In genomic region chr12:105718616-105719015, GRCm38 (mm10) we compare ENCODE assay signal across 8 mouse cellular contexts. TPM values are rescaled to one million over a fixed set of nuclear protein-coding genes. Genes with fewer than 3 reads are reported as not detected.
A peak's percentile ranks its signal among the peaks of the same experiment; 100 is the strongest.
DNase-seq lines count a peak whose midpoint lies in the region; ATAC-seq and TF ChIP-seq lines count a peak whose summit lies in the region.

No protein-coding gene starts in this region.

- no peak overlapping the region for H3K4me3 ChIP-seq in lung, adult 2 months (replicated peaks; ENCODE audit: extremely low read depth, low read depth, low read length)
- no peak overlapping the region for H3K4me3 ChIP-seq in embryonic facial prominence, embryonic 15.5 days (replicated peaks)
- no peak overlapping the region for H3K4me3 ChIP-seq in kidney, embryonic 14.5 days (ENCODE audit: low read length)
- peak overlapping the region; percentile 37 for H3K4me3 ChIP-seq in liver, embryonic 12.5 days
- H3K4me3 ChIP-seq in stomach, embryonic 15.5 days (replicated peaks), result no peak overlapping the region

- H3K27ac ChIP-seq in embryonic facial prominence, embryonic 15.5 days (replicated peaks), result no peak overlapping the region
- no peak overlapping the region for H3K27ac ChIP-seq in kidney, embryonic 14.5 days (ENCODE audit: low read depth, low read length)
- no peak overlapping the region for H3K27ac ChIP-seq in liver, embryonic 12.5 days
- no peak overlapping the region for H3K27ac ChIP-seq in stomach, embryonic 15.5 days

- H3K9me3 ChIP-seq in embryonic facial prominence, embryonic 15.5 days (replicated peaks), result no peaks in the 10 kb centered on the region
- no peaks in the 10 kb centered on the region for H3K9me3 ChIP-seq in kidney, embryonic 14.5 days (ENCODE audit: control insufficient read depth, low read length)
- no peaks in the 10 kb centered on the region for H3K9me3 ChIP-seq in liver, embryonic 12.5 days (replicated peaks)
- no peaks in the 10 kb centered on the region for H3K9me3 ChIP-seq in stomach, embryonic 15.5 days

- ATAC-seq in embryonic facial prominence, embryonic 15.5 days (ENCODE audit: insufficient number of reproducible peaks, low FRiP score, low TSS enrichment, low read depth), result no peak
- no peak for ATAC-seq in kidney, embryonic 14.5 days (ENCODE audit: low FRiP score, low TSS enrichment)
- ATAC-seq in liver, embryonic 12.5 days, result peak; percentile 74
- ATAC-seq in stomach, embryonic 15.5 days (ENCODE audit: insufficient read depth, low FRiP score, low read depth), result no peak

- H3K36me3 ChIP-seq in embryonic facial prominence, embryonic 15.5 days, result no peaks in the 10 kb centered on the region
- no peaks in the 10 kb centered on the region for H3K36me3 ChIP-seq in kidney, embryonic 14.5 days (ENCODE audit: control insufficient read depth, insufficient read depth, low read length)
- no peaks in the 10 kb centered on the region for H3K36me3 ChIP-seq in liver, embryonic 12.5 days
- no peaks in the 10 kb centered on the region for H3K36me3 ChIP-seq in stomach, embryonic 15.5 days

- no peak for TF ChIP-seq POLR2A in lung, adult 2 months (IDR thresholded peaks at IDR 0.05; ENCODE audit: borderline replicate concordance, extremely low read depth, low read depth, low read length)

- H3K9ac ChIP-seq in embryonic facial prominence, embryonic 15.5 days, result no peak overlapping the region
- H3K9ac ChIP-seq in kidney, embryonic 14.5 days (ENCODE audit: low read depth, low read length), result no peak overlapping the region
- H3K9ac ChIP-seq in liver, embryonic 12.5 days, result peak overlapping the region; percentile 22
- no peak overlapping the region for H3K9ac ChIP-seq in stomach, embryonic 15.5 days

- 0 out of 2 replicates have a peak overlapping the region, but pooled peaks have one; percentile 4 for H3K4me2 ChIP-seq in embryonic facial prominence, embryonic 15.5 days (replicated peaks)
- 0 out of 2 replicates have a peak overlapping the region, but pooled peaks have one; percentile 1 for H3K4me2 ChIP-seq in kidney, embryonic 14.5 days (replicated peaks; ENCODE audit: low read depth, low read length)
- H3K4me2 ChIP-seq in liver, embryonic 12.5 days, result peak overlapping the region; percentile 55
- H3K4me2 ChIP-seq in stomach, embryonic 15.5 days, result peak overlapping the region; percentile 24

- no peaks in the 10 kb centered on the region for H3K27me3 ChIP-seq in embryonic facial prominence, embryonic 15.5 days
- no peaks in the 10 kb centered on the region for H3K27me3 ChIP-seq in kidney, embryonic 14.5 days (ENCODE audit: control insufficient read depth, insufficient read depth, low read length)
- H3K27me3 ChIP-seq in liver, embryonic 12.5 days (replicated peaks), result peaks cover 5% of the 10 kb centered on the region; the same call in 1 of the 2 replicates
- no peaks in the 10 kb centered on the region for H3K27me3 ChIP-seq in stomach, embryonic 15.5 days (replicated peaks)

- no peaks in the 10 kb centered on the region for H3K4me1 ChIP-seq in lung, adult 2 months (ENCODE audit: control insufficient read depth, insufficient read depth, low read length)
- H3K4me1 ChIP-seq in embryonic facial prominence, embryonic 15.5 days, result no peaks in the 10 kb centered on the region
- no peaks in the 10 kb centered on the region for H3K4me1 ChIP-seq in kidney, embryonic 14.5 days (ENCODE audit: control insufficient read depth, insufficient read depth, low read length)
- H3K4me1 ChIP-seq in liver, embryonic 12.5 days, result peaks cover 23% of the 10 kb centered on the region
- H3K4me1 ChIP-seq in stomach, embryonic 15.5 days, result no peaks in the 10 kb centered on the region

- no peak for TF ChIP-seq CTCF in lung, adult 2 months (IDR thresholded peaks at IDR 0.05; ENCODE audit: insufficient read depth, low read length)

- peak; percentile 24 for DNase-seq in lung, postnatal 14 days
- DNase-seq in lung, adult 2 months, result no peak
- peak; percentile 20 for DNase-seq in adrenal gland, adult 8-10 months
- DNase-seq in testis, postnatal 10 days (ENCODE audit: low spot score), result no peak

- 65% methylated on average over 17 of the region's 17 CpGs for WGBS in lung, adult 2 months
- WGBS in embryonic facial prominence, embryonic 15.5 days, result 65% methylated on average over 17 of the region's 17 CpGs
- 66% methylated on average over 17 of the region's 17 CpGs for WGBS in kidney, embryonic 14.5 days
- WGBS in liver, embryonic 12.5 days (ENCODE audit: insufficient replicate concordance), result 47% methylated on average over 17 of the region's 17 CpGs
- WGBS in stomach, embryonic 15.5 days, result 57% methylated on average over 17 of the region's 17 CpGs

RNA-seq across cellular contexts. Expression of gene Ak7, which starts 12.8 kb away (rescaled TPM):
- polyA plus RNA-seq in lung, adult 2 months (2012; rRNA removed), result 5.0 and 7.1 TPM in 2 replicates
- total RNA-seq in adrenal gland, adult 8-10 months (2022), result 1 to 10 TPM in 1 of 4 experiments, under 1 TPM in 3; 0.12 to 1.1 (median 0.60) TPM
- polyA plus RNA-seq in embryonic facial prominence, embryonic 15.5 days (2015; fragmentation: Nextera tagmentation; extraction: Ambion mirVana), result 2.9 and 4.7 TPM in 2 replicates
- polyA plus RNA-seq in kidney, embryonic 14.5 days (2014; fragmentation: Nextera tagmentation; extraction: Ambion mirVana), result 0.11 TPM in 1 of 2 replicates, not detected in the other
- polyA plus RNA-seq in liver, embryonic 12.5 days (2016; fragmentation: Nextera tagmentation; extraction: Ambion mirVana), result 0.05 and 0.06 TPM in 2 replicates
- 0.49 and 0.53 TPM in 2 replicates for polyA plus RNA-seq in stomach, embryonic 15.5 days (2015; fragmentation: Nextera tagmentation; extraction: Ambion mirVana)

RNA-seq across cellular contexts. Expression of gene Atg2b, which starts 33.6 kb away (rescaled TPM):
- polyA plus RNA-seq in lung, adult 2 months (2012; rRNA removed), result 11.1 and 12.6 TPM in 2 replicates
- 10 to 100 TPM; 27.4 to 40.7 (median 31.9) TPM for total RNA-seq in adrenal gland, adult 8-10 months (2022)
- polyA plus RNA-seq in embryonic facial prominence, embryonic 15.5 days (2015; fragmentation: Nextera tagmentation; extraction: Ambion mirVana), result 12.8 and 14.6 TPM in 2 replicates
- 9.5 and 17.2 TPM in 2 replicates for polyA plus RNA-seq in kidney, embryonic 14.5 days (2014; fragmentation: Nextera tagmentation; extraction: Ambion mirVana)
- polyA plus RNA-seq in liver, embryonic 12.5 days (2016; fragmentation: Nextera tagmentation; extraction: Ambion mirVana), result 14.4 and 14.6 TPM in 2 replicates
- polyA plus RNA-seq in stomach, embryonic 15.5 days (2015; fragmentation: Nextera tagmentation; extraction: Ambion mirVana), result 10.6 and 10.7 TPM in 2 replicates

RNA-seq across cellular contexts. Expression of gene Gskip, which starts 34.0 kb away (rescaled TPM):
- 7.3 and 10.9 TPM in 2 replicates for polyA plus RNA-seq in lung, adult 2 months (2012; rRNA removed)
- total RNA-seq in adrenal gland, adult 8-10 months (2022), result 10 to 100 TPM; 20.3 to 25.9 (median 23.5) TPM
- 31.3 and 33.1 TPM in 2 replicates for polyA plus RNA-seq in embryonic facial prominence, embryonic 15.5 days (2015; fragmentation: Nextera tagmentation; extraction: Ambion mirVana)
- polyA plus RNA-seq in kidney, embryonic 14.5 days (2014; fragmentation: Nextera tagmentation; extraction: Ambion mirVana), result 28.1 and 29.6 TPM in 2 replicates
- polyA plus RNA-seq in liver, embryonic 12.5 days (2016; fragmentation: Nextera tagmentation; extraction: Ambion mirVana), result 15.4 and 16.5 TPM in 2 replicates
- 27.3 and 28.7 TPM in 2 replicates for polyA plus RNA-seq in stomach, embryonic 15.5 days (2015; fragmentation: Nextera tagmentation; extraction: Ambion mirVana)

Comparison
In these comparisons a context has a peak if more than half of its experiments do, and no peak if none do; other contexts are left out.
1. DNase-seq: peak in lung, postnatal 14 days (single experiment) and adrenal gland, adult 8-10 months (single experiment); none in lung, adult 2 months (single experiment) and testis, postnatal 10 days (single experiment).
2. H3K4me2 ChIP-seq: peak in every context shown above with its lines; median percentile 55 in liver, embryonic 12.5 days; 24 in stomach, embryonic 15.5 days; 4 in embryonic facial prominence, embryonic 15.5 days; 1 in kidney, embryonic 14.5 days.